Mouse (Mus musculus) stomach, embryonic 14.5 days (tissue): Measurements from ENCODE around the gene Csmd2. TPM values are rescaled to one million over a fixed set of nuclear protein-coding genes. Genes with fewer than 3 reads are reported as not detected.

Experiments used
- ATAC-seq: fragments of 200-750 bp; cut with Nextera tagmentation; 2 replicates; pipeline ENCODE4 v1.8.0; 2017; ENCODE audit warnings: low read depth, moderate TSS enrichment; ENCODE audit not compliant: insufficient number of reproducible peaks, insufficient read depth, low FRiP score
- H3K27ac ChIP-seq: fragments of 300-500 bp; sonication (generic); 2 replicates; pipeline ENCODE4 v1.5.1; 2014; ENCODE audit warnings: mild to moderate bottlenecking, low read length, moderate library complexity, mixed read lengths
- H3K27me3 ChIP-seq: fragments of 300-500 bp; sonication (generic); 2 replicates; pipeline ENCODE4 v1.6.1; 2014; ENCODE audit warnings: low read length, control low read depth, mixed read lengths; ENCODE audit not compliant: control insufficient read depth, insufficient read depth
- H3K36me3 ChIP-seq: fragments of 300-500 bp; sonication (generic); 2 replicates; pipeline ENCODE4 v1.6.1; 2014; ENCODE audit warnings: mild to moderate bottlenecking, control low read depth, low read length, moderate library complexity, mixed read lengths; ENCODE audit not compliant: control insufficient read depth, insufficient read depth
- H3K4me1 ChIP-seq: fragments of 300-500 bp; sonication (generic); 2 replicates; pipeline ENCODE4 v1.6.1; 2014; ENCODE audit warnings: low read length, control low read depth, mixed read lengths; ENCODE audit not compliant: control insufficient read depth, insufficient read depth
- H3K4me2 ChIP-seq: fragments of 300-500 bp; sonication (generic); replicated peaks from 2 replicates; pipeline ENCODE4 v1.6.1; 2014; ENCODE audit warnings: low read depth, low read length, control low read depth
- H3K4me3 ChIP-seq: fragments of 300-500 bp; sonication (generic); 2 replicates; pipeline ENCODE4 v1.5.1; 2014; ENCODE audit warnings: low read depth, low read length, control low read depth
- H3K9ac ChIP-seq: fragments of 300-500 bp; sonication (generic); replicated peaks from 2 replicates; pipeline ENCODE4 v1.6.1; 2014; ENCODE audit warnings: low read depth, mild to moderate bottlenecking, control low read depth, low read length, moderate library complexity, mixed read lengths
- H3K9me3 ChIP-seq: fragments of 300-500 bp; sonication (generic); 2 replicates; pipeline ENCODE4 v1.6.1; 2016; ENCODE audit warnings: low read depth, low read length, control low read depth; ENCODE audit not compliant: control insufficient read depth
- WGBS: fragments of 180-500 bp; shearing (Covaris S2); extraction: QIAGEN DNeasy Blood & Tissue Kit; methylation state at CpG from one replicate; pipeline ENCODE4 v1.1.7; 2014; 5-methylcytosine and 5-hydroxymethylcytosine counted together
- polyA plus RNA-seq: library from polyadenylated mRNA; unstranded; fragments of >200 nt; fragmentation: Nextera tagmentation; extraction: Ambion mirVana; gene quantifications from 2 replicates; pipeline ENCODE4 v1.2.1, GENCODE M21; 2014

The Csmd2 gene
- polyA plus RNA-seq, 1 experiment from 2014 or later = 0.36 TPM

DNA sequence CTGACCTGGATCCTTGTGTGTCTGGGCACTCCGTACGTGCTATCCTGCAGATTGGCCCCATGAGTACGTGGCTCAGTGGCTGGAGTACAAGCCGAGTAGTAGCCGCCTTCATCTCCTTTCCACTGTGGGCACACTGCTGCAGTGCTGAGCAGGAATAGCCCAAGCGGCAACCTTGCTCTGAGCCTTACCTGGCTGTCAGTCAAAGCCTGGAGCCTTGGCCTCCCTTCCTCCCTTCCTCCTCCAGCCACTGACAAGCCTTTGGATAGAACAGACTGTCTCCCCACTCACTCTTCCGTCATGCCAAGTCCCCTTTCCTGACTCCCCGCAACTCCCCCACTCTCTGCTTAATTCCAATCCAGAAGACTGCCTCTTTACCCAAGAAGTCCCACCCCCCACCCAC lies 135.6 kb downstream of the Csmd2 start:
- no peaks in the 10 kb centered on the region for H3K36me3 ChIP-seq
- no peaks in the 10 kb centered on the region for H3K4me1 ChIP-seq
- no peak overlapping the region for H3K27ac ChIP-seq
- no peak overlapping the region for H3K4me3 ChIP-seq
- no peaks in the 10 kb centered on the region for H3K27me3 ChIP-seq
- H3K4me2 ChIP-seq = no peak overlapping the region
- 69% methylated on average over 8 of the region's 8 CpGs for WGBS
- H3K9ac ChIP-seq = no peak overlapping the region
- no peaks in the 10 kb centered on the region for H3K9me3 ChIP-seq
- no peak for ATAC-seq

DNA sequence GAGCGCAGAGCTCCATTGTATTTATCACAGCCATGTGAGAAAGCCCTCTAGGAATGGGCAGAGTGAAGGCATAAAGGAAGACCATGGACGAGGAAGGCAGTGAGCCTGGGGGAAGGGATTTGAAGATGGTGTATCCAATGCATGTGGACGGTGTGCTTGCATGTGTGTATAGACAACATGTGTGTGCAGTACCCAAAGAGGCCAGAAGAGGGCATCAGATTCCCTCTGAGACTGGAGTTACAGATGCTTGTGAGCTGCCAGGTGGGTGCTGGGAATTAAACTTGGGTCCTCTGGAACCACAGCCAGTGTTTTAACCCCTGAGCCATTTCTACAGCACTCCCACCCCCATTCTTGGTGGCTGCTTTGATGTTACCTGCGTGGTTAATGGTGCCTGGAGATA lies 137.1 kb downstream of the Csmd2 start:
- 89% methylated on average over 4 of the region's 4 CpGs for WGBS
- no peak for ATAC-seq
- no peak overlapping the region for H3K27ac ChIP-seq

GRCm38 (mm10) chr4:128128546-128128945 lies 140.9 kb downstream of the Csmd2 start:
- Histone ChIP-seq H3K27me3 (no peaks in the 10 kb centered on the region), H3K27ac (no peak overlapping the region), H3K4me1 (no peaks in the 10 kb centered on the region), H3K9me3 (0 out of 2 replicates have a peak, but pooled peaks cover 3% of the 10 kb centered on the region), H3K36me3 (no peaks in the 10 kb centered on the region), H3K9ac (no peak overlapping the region), H3K4me2 (no peak overlapping the region), H3K4me3 (no peak overlapping the region)
- WGBS = 84% methylated on average over 6 of the region's 6 CpGs
- no peak for ATAC-seq

More for the DNA sequence above, 137.1 kb downstream of the Csmd2 start:
- no peaks in the 10 kb centered on the region for H3K36me3 ChIP-seq
- no peak overlapping the region for H3K4me3 ChIP-seq
- no peaks in the 10 kb centered on the region for H3K9me3 ChIP-seq
- H3K27me3 ChIP-seq = no peaks in the 10 kb centered on the region
- H3K9ac ChIP-seq = no peak overlapping the region
- H3K4me1 ChIP-seq = no peaks in the 10 kb centered on the region
- no peak overlapping the region for H3K4me2 ChIP-seq

DNA sequence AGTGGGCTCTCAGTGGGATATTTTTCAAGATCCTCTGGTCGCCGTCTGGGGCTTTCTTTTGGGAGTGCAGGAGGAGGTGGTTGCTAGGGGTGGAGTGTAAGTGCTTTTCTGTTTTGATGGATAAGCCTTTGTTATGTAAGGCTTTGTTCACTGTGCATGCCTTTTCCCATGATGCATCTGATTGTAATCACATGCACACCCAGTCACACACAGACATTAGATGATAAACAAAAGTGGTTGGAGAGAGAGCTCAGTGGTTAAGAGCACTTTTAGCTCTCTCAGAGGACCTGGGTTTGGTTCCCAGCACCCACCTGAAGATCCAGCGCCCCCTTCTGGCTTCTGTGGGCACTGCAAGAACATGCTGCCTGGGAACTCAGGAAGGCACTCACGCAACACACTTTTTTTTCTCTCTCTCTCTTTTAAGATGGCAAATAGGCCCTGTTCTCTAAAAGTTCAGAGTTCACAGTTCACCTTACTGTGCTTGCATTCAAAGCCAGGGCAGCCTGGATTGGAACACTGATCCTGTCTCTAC lies 143.0 kb downstream of the Csmd2 start:
- 0 out of 2 replicates have a peak, but pooled peaks cover 3% of the 10 kb centered on the region for H3K9me3 ChIP-seq
- WGBS = 74% methylated on average over 4 of the region's 4 CpGs
- no peak overlapping the region for H3K4me3 ChIP-seq
- no peak overlapping the region for H3K27ac ChIP-seq
- H3K27me3 ChIP-seq = no peaks in the 10 kb centered on the region
- no peaks in the 10 kb centered on the region for H3K4me1 ChIP-seq
- no peak overlapping the region for H3K4me2 ChIP-seq
- H3K36me3 ChIP-seq = no peaks in the 10 kb centered on the region
- ATAC-seq = no peak
- H3K9ac ChIP-seq = no peak overlapping the region

DNA sequence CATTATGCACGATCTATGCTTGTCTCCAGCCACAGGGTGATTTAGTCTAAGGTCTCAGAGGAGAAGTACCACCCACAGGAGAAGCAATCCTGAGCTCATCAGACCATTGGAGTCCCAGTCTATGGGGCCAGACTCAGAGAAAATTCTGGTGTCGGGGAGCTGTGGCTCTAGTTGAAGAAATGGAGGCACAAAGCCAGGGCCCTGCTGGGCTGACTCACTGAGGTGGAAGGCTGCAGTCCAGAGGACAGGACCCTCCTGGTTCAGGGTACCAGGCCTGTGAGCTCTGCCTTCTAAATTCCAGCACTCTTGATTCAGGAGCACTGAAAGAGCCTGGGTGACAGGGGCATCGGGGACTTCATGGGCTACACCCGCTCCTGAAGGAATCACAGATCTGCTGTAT lies 144.0 kb downstream of the Csmd2 start:
- Histone ChIP-seq H3K9ac (no peak overlapping the region), H3K9me3 (0 out of 2 replicates have a peak, but pooled peaks cover 7% of the 10 kb centered on the region), H3K4me1 (no peaks in the 10 kb centered on the region), H3K27me3 (no peaks in the 10 kb centered on the region), H3K4me3 (no peak overlapping the region), H3K27ac (no peak overlapping the region), H3K4me2 (no peak overlapping the region), H3K36me3 (no peaks in the 10 kb centered on the region)
- no peak for ATAC-seq
- 93% methylated on average over 4 of the region's 4 CpGs for WGBS

- ATAC-seq = no peak
- H3K27me3 ChIP-seq = no peaks in the 10 kb centered on the region
- H3K9me3 ChIP-seq = 0 out of 2 replicates have a peak, but pooled peaks cover 7% of the 10 kb centered on the region
- H3K9ac ChIP-seq = no peak overlapping the region
- no peak overlapping the region for H3K27ac ChIP-seq
- no peak overlapping the region for H3K4me2 ChIP-seq
- WGBS = 78% methylated on average over 11 of the region's 11 CpGs
- H3K36me3 ChIP-seq = no peaks in the 10 kb centered on the region
- no peaks in the 10 kb centered on the region for H3K4me1 ChIP-seq
- H3K4me3 ChIP-seq = no peak overlapping the region
Observed at GRCm38 (mm10) chr4:128132876-128133646, 145.4 kb downstream of the Csmd2 start.

DNA sequence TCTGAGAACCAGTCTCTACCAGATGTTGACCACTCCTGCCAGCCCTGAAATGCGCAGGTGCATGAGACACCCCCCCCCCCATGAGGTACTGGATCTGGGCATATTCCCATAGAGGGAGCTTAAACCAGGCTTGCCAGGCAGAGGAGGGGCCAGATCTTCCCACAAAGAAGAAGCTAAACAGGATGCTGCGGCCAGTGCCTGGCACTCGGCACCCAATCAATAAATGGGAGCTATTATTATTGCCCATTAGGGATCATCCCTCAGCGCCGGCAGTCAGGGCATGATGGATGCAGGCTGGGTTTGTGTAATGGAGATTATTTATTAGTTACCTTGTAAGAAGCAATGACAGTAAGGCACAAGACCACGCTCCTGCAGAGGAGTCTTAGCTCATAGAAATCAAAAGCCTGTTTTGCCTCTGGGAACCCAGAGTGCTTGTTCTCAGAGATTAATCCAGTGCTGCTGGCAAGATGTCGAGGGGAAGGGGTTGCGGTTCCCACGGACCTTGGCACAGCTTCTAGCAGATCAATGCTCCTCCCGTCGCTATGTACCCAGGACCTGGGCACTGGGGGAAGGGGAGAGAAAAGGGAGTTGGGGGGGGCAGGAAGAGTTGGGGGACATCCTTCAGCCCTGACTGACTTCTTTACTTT lies 146.8 kb downstream of the Csmd2 start:
- no peak for ATAC-seq
- H3K9me3 ChIP-seq = 0 out of 2 replicates have a peak, but pooled peaks cover 7% of the 10 kb centered on the region
- 78% methylated on average over 11 of the region's 11 CpGs for WGBS
- no peak overlapping the region for H3K27ac ChIP-seq
- no peaks in the 10 kb centered on the region for H3K36me3 ChIP-seq
- H3K4me1 ChIP-seq = no peaks in the 10 kb centered on the region
- H3K9ac ChIP-seq = no peak overlapping the region
- no peak overlapping the region for H3K4me2 ChIP-seq
- no peaks in the 10 kb centered on the region for H3K27me3 ChIP-seq
- no peak overlapping the region for H3K4me3 ChIP-seq

- Histone ChIP-seq H3K4me1 (no peaks in the 10 kb centered on the region), H3K4me3 (no peak overlapping the region), H3K9me3 (0 out of 2 replicates have a peak, but pooled peaks cover 7% of the 10 kb centered on the region), H3K4me2 (no peak overlapping the region), H3K9ac (no peak overlapping the region), H3K27ac (no peak overlapping the region), H3K27me3 (no peaks in the 10 kb centered on the region), H3K36me3 (no peaks in the 10 kb centered on the region)
- ATAC-seq = no peak
- 77% methylated on average over 12 of the region's 12 CpGs for WGBS
Observed at GRCm38 (mm10) chr4:128135014-128135622, 147.5 kb downstream of the Csmd2 start.
